Mouse (Mus musculus): ENCODE results near the gene Dhx8.
A peak's percentile ranks its signal among the peaks of the same experiment; 100 is the strongest.

The Dhx8 gene

GRCm38 (mm10) chr11:101732518-101733440 is at the start of gene Dhx8:
Dhx8 (plus strand) TSS chr11:101732919.
- DNase-seq (ENCODE audit: low read depth), result peak; percentile 99

GRCm38 (mm10) chr11:101687351-101688301 is 45.1 kb upstream of the Dhx8 start:
- peak; percentile 94 for DNase-seq (ENCODE audit: low read depth)

GRCm38 (mm10) chr11:101689701-101690113 is 43.0 kb upstream of the Dhx8 start:
- no peak for DNase-seq (ENCODE audit: low read depth)

- no peak for DNase-seq (ENCODE audit: low read depth)
These were observed 42.4 kb upstream of the Dhx8 start for GRCm38 (mm10) chr11:101690326-101690725.

GRCm38 (mm10) chr11:101695906-101696661 is 36.6 kb upstream of the Dhx8 start:
- DNase-seq (ENCODE audit: low read depth), result no peak

- DNase-seq (ENCODE audit: low read depth), result no peak
These were observed 35.4 kb upstream of the Dhx8 start for GRCm38 (mm10) chr11:101697156-101697861.

GRCm38 (mm10) chr11:101698114-101698513 is 34.6 kb upstream of the Dhx8 start:
- DNase-seq (ENCODE audit: low read depth), result no peak

GRCm38 (mm10) chr11:101699556-101699955 is 33.2 kb upstream of the Dhx8 start:
- DNase-seq (ENCODE audit: low read depth), result no peak

- no peak for DNase-seq (ENCODE audit: low read depth)
These were observed 32.7 kb upstream of the Dhx8 start for GRCm38 (mm10) chr11:101699991-101700390.

GRCm38 (mm10) chr11:101700446-101700845 is 32.3 kb upstream of the Dhx8 start:
- peak; percentile 72 for DNase-seq (ENCODE audit: low read depth)

- DNase-seq (ENCODE audit: low read depth), result no peak
These were observed 28.6 kb upstream of the Dhx8 start for GRCm38 (mm10) chr11:101704081-101704480.

- DNase-seq (ENCODE audit: low read depth), result no peak
These were observed 25.8 kb upstream of the Dhx8 start for GRCm38 (mm10) chr11:101706764-101707448.

GRCm38 (mm10) chr11:101708482-101708881 is 24.2 kb upstream of the Dhx8 start:
- DNase-seq (ENCODE audit: low read depth), result no peak

GRCm38 (mm10) chr11:101712811-101713210 is 19.9 kb upstream of the Dhx8 start:
- DNase-seq (ENCODE audit: low read depth), result no peak

- no peak for DNase-seq (ENCODE audit: low read depth)
These were observed 18.7 kb upstream of the Dhx8 start for GRCm38 (mm10) chr11:101714012-101714411.

- DNase-seq (ENCODE audit: low read depth), result peak; percentile 82
These were observed 14.4 kb upstream of the Dhx8 start for GRCm38 (mm10) chr11:101718324-101718723.

GRCm38 (mm10) chr11:101719986-101720520 is 12.7 kb upstream of the Dhx8 start:
- peak; percentile 26 for DNase-seq (ENCODE audit: low read depth)

GRCm38 (mm10) chr11:101725043-101725442 is 7.7 kb upstream of the Dhx8 start:
- DNase-seq (ENCODE audit: low read depth), result peak; percentile 40

GRCm38 (mm10) chr11:101726765-101727164 is 6.0 kb upstream of the Dhx8 start:
- DNase-seq (ENCODE audit: low read depth), result no peak

GRCm38 (mm10) chr11:101729308-101729707 is 3.4 kb upstream of the Dhx8 start:
- DNase-seq (ENCODE audit: low read depth), result no peak

Measured in NIH3T3 (cell line).